Mouse (Mus musculus): ENCODE data around the gene Ppm1l. TPM values are rescaled to one million over a fixed set of nuclear protein-coding genes. Genes with fewer than 3 reads are reported as not detected.

Gene Ppm1l
- polyA plus RNA-seq, 1 experiment from 2014 or later = 24.4 TPM

DNA sequence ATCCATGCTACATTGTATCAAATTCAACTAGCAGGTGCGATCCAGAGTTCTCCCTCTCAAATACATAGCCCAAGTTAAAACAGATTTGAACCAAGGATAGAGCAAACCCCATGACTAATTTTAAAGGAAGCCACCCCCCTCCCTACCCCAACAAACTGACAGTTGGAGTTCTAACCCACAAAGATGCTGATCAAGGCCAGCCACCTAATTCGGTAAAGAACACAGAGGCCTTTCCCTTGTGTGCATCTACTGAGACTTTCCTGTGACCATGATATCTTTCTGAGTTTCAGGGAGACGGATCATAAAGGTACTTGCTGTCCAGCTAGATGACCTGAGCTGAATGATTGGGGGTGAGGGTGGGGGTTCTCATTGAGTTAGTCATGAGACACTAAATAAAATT is 168.7 kb downstream of the Ppm1l start:
- H3K27me3 ChIP-seq (replicated peaks; ENCODE audit: control insufficient read depth, insufficient read depth, low read length) = no peaks in the 10 kb centered on the region
- H3K27ac ChIP-seq (ENCODE audit: low read length) = no peak overlapping the region
- no peak overlapping the region for H3K9ac ChIP-seq (replicated peaks; ENCODE audit: low read depth, low read length)
- peaks cover 24% of the 10 kb centered on the region for H3K4me1 ChIP-seq (replicated peaks; ENCODE audit: control insufficient read depth, insufficient read depth, low read length)
- H3K9me3 ChIP-seq (ENCODE audit: control insufficient read depth, low read length) = no peaks in the 10 kb centered on the region; the same call in 1 of the 2 replicates
- no peak for ATAC-seq
- H3K4me3 ChIP-seq (replicated peaks; ENCODE audit: low read length) = no peak overlapping the region
- no peak overlapping the region for H3K4me2 ChIP-seq (ENCODE audit: low read length)
- 91% methylated on average over 3 of the region's 3 CpGs for WGBS
- H3K36me3 ChIP-seq (ENCODE audit: control insufficient read depth, insufficient read depth) = no peaks in the 10 kb centered on the region

GRCm38 (mm10) chr3:69485756-69486155 is 169.1 kb downstream of the Ppm1l start:
- no peaks in the 10 kb centered on the region for H3K36me3 ChIP-seq (ENCODE audit: control insufficient read depth, insufficient read depth)
- H3K9ac ChIP-seq (replicated peaks; ENCODE audit: low read depth, low read length) = no peak overlapping the region
- H3K4me2 ChIP-seq (ENCODE audit: low read length) = no peak overlapping the region
- no peaks in the 10 kb centered on the region; the same call in 1 of the 2 replicates for H3K9me3 ChIP-seq (ENCODE audit: control insufficient read depth, low read length)
- WGBS = 82% methylated on average over 2 of the region's 2 CpGs
- H3K4me1 ChIP-seq (replicated peaks; ENCODE audit: control insufficient read depth, insufficient read depth, low read length) = peaks cover 21% of the 10 kb centered on the region
- no peak for ATAC-seq
- no peak overlapping the region for H3K4me3 ChIP-seq (replicated peaks; ENCODE audit: low read length)
- H3K27me3 ChIP-seq (replicated peaks; ENCODE audit: control insufficient read depth, insufficient read depth, low read length) = no peaks in the 10 kb centered on the region
- no peak overlapping the region for H3K27ac ChIP-seq (ENCODE audit: low read length)

DNA sequence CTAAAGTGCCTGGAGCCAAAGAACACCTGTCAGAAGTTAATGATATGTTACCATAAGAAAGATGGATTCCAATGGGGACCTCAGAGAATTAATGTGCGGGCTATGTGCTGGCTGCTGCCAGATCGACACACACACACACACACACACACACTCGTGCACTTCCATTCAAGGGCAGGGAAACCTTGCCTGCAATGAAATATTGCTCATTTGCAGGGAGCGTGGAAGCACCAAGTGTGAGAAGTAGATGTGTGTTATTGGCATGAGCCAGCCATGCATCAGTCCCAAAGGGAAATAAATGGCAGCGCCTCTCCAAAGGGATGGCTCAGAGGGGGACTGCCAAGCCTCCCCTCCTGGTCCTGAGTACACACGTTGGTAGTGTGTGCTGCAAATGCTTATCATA is 170.8 kb downstream of the Ppm1l start:
- H3K9ac ChIP-seq (replicated peaks; ENCODE audit: low read depth, low read length) = no peak overlapping the region
- ATAC-seq = no peak
- no peak overlapping the region for H3K4me2 ChIP-seq (ENCODE audit: low read length)
- H3K27me3 ChIP-seq (replicated peaks; ENCODE audit: control insufficient read depth, insufficient read depth, low read length) = no peaks in the 10 kb centered on the region
- H3K36me3 ChIP-seq (ENCODE audit: control insufficient read depth, insufficient read depth) = no peaks in the 10 kb centered on the region
- H3K4me3 ChIP-seq (replicated peaks; ENCODE audit: low read length) = no peak overlapping the region
- 75% methylated on average over 6 of the region's 6 CpGs for WGBS
- no peaks in the 10 kb centered on the region; the same call in 1 of the 2 replicates for H3K9me3 ChIP-seq (ENCODE audit: control insufficient read depth, low read length)
- H3K4me1 ChIP-seq (replicated peaks; ENCODE audit: control insufficient read depth, insufficient read depth, low read length) = peaks cover 21% of the 10 kb centered on the region
- H3K27ac ChIP-seq (ENCODE audit: low read length) = no peak overlapping the region

DNA sequence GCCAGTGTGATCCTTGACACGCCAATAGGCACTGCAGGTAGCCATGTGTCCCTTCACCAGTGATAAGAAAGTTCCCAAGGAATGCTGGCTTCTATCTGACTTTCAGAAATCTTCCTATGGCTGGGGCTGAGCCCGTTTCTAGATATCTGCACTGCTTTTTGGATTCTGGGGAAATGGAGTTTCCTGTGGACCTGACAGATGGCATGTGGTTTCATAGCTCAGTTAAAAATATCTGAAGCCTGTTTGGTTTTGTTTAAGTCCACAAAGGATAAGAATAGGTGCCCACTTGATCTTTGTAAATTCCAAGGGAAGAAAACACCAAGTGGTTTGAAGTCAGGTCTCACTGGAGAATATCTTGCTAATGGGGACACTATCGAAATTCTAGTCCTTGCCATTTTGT is 173.0 kb downstream of the Ppm1l start:
- no peaks in the 10 kb centered on the region for H3K36me3 ChIP-seq (ENCODE audit: control insufficient read depth, insufficient read depth)
- H3K4me3 ChIP-seq (replicated peaks; ENCODE audit: low read length) = no peak overlapping the region
- no peaks in the 10 kb centered on the region; the same call in 1 of the 2 replicates for H3K9me3 ChIP-seq (ENCODE audit: control insufficient read depth, low read length)
- H3K4me2 ChIP-seq (ENCODE audit: low read length) = no peak overlapping the region
- WGBS = 79% methylated on average over 3 of the region's 3 CpGs
- no peak for ATAC-seq
- H3K9ac ChIP-seq (replicated peaks; ENCODE audit: low read depth, low read length) = no peak overlapping the region
- H3K4me1 ChIP-seq (replicated peaks; ENCODE audit: control insufficient read depth, insufficient read depth, low read length) = peaks cover 26% of the 10 kb centered on the region
- H3K27me3 ChIP-seq (replicated peaks; ENCODE audit: control insufficient read depth, insufficient read depth, low read length) = no peaks in the 10 kb centered on the region
- no peak overlapping the region for H3K27ac ChIP-seq (ENCODE audit: low read length)

DNA sequence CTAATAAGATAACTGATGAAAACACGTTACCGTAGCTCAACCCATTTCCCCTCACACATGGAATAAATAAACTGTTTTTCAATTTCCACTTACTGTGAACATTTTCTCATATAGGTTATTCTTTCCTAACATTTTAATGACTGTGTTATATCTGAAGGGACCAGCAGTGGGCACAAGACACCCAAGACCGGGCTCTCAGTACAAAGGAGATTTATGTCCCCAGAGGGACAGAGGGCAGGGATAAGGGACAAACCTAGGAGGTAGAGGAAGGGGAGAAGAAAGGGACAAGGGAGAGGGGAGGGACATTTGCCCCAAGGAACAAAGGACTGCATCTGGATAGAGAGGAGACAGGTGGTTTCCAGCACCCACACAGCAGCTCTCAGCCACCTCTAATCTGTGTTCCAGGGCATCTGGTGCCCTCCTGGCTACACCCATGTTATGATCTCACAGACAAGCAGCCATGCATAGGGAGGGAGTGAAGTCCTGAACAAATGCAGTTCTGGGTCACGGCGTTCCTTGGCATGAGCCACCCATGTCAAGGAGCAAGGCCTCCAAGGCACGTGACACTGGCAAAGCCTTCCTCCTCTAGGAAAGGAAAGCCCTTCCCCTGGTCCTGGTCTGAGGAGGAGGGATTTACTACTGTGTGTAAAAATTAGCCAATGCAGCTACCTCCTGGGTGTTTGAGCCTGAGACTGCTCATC is 174.5 kb downstream of the Ppm1l start:
- Histone ChIP-seq H3K27me3 (replicated peaks; ENCODE audit: control insufficient read depth, insufficient read depth, low read length) (no peaks in the 10 kb centered on the region), H3K27ac (ENCODE audit: low read length) (no peak overlapping the region), H3K9me3 (ENCODE audit: control insufficient read depth, low read length) (no peaks in the 10 kb centered on the region; the same call in 1 of the 2 replicates), H3K36me3 (ENCODE audit: control insufficient read depth, insufficient read depth) (no peaks in the 10 kb centered on the region), H3K9ac (replicated peaks; ENCODE audit: low read depth, low read length) (no peak overlapping the region), H3K4me2 (ENCODE audit: low read length) (no peak overlapping the region), H3K4me1 (replicated peaks; ENCODE audit: control insufficient read depth, insufficient read depth, low read length) (peaks cover 35% of the 10 kb centered on the region), H3K4me3 (replicated peaks; ENCODE audit: low read length) (no peak overlapping the region)
- no peak for ATAC-seq
- WGBS = 84% methylated on average over 6 of the region's 6 CpGs

DNA sequence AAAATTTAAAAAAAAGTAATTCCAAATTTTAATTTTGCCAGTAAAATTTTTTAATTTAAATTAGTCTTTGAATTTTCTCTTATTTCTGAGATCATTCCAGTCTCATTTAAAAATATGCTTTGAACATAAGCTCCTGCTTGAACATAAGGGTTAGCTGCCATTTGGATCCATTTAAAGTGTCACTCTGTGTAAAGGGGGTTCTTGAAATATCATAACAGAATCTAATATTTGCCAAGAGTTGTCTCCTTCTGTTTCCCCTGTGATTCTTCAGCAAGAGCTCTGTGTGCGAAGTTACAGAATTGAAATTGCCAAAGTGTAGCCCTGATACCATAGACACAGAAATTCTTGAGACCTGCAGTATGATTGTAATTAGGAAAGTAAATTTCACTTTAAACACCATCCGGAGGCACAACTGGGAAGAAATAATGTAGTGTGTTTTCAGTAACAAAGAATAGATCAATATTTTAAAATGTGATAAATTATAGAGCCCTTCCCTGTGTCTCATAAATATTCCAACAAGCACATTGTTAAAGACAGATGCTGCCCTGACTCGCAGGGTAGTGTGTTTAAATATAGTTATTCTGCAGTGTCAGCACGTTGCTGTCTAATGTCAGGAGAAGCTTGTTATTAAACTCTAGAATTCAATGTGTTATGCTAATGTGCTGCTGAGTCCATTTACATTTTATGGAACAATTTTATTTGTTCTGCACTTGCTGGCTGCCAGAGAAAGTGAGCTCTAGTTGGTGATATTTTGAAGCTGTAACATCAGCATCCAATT is 177.8 kb downstream of the Ppm1l start:
- peak; percentile 81 for ATAC-seq
- Histone ChIP-seq H3K9me3 (ENCODE audit: control insufficient read depth, low read length) (no peaks in the 10 kb centered on the region), H3K27ac (ENCODE audit: low read length) (peak overlapping the region; percentile 70), H3K4me2 (ENCODE audit: low read length) (no peak overlapping the region), H3K4me1 (replicated peaks; ENCODE audit: control insufficient read depth, insufficient read depth, low read length) (peaks cover 27% of the 10 kb centered on the region), H3K9ac (replicated peaks; ENCODE audit: low read depth, low read length) (no peak overlapping the region), H3K36me3 (ENCODE audit: control insufficient read depth, insufficient read depth) (no peaks in the 10 kb centered on the region), H3K4me3 (replicated peaks; ENCODE audit: low read length) (no peak overlapping the region), H3K27me3 (replicated peaks; ENCODE audit: control insufficient read depth, insufficient read depth, low read length) (no peaks in the 10 kb centered on the region)
- 29% methylated on average over 4 of the region's 4 CpGs for WGBS

DNA sequence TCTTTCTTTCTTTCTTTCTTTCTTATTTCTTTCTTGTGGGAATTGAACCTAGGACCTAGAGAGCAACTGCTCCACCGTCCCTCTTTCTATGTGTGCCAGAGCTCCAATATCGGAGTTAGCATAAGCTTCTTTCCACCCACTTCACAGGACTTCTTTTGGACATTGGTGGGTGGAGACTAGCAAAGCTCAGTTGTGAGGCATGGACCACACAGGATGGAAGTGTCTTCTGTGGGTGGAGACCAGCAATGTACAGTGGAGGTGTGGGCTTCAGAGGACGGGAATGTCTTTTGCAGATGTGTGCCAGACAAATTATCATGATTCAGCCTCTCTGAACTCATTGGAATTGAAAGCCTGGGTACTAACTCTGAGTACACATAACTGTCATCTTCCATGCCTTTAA is 180.5 kb downstream of the Ppm1l start:
- H3K9me3 ChIP-seq (ENCODE audit: control insufficient read depth, low read length) = no peaks in the 10 kb centered on the region
- H3K4me3 ChIP-seq (replicated peaks; ENCODE audit: low read length) = no peak overlapping the region
- H3K27me3 ChIP-seq (replicated peaks; ENCODE audit: control insufficient read depth, insufficient read depth, low read length) = no peaks in the 10 kb centered on the region
- no peaks in the 10 kb centered on the region for H3K36me3 ChIP-seq (ENCODE audit: control insufficient read depth, insufficient read depth)
- no peak overlapping the region for H3K9ac ChIP-seq (replicated peaks; ENCODE audit: low read depth, low read length)
- WGBS = 90% methylated on average over 3 of the region's 3 CpGs
- H3K27ac ChIP-seq (ENCODE audit: low read length) = no peak overlapping the region
- peaks cover 31% of the 10 kb centered on the region for H3K4me1 ChIP-seq (replicated peaks; ENCODE audit: control insufficient read depth, insufficient read depth, low read length)
- ATAC-seq = no peak
- H3K4me2 ChIP-seq (ENCODE audit: low read length) = no peak overlapping the region

GRCm38 (mm10) chr3:69502009-69502408 is 185.3 kb downstream of the Ppm1l start:
- Histone ChIP-seq H3K9me3 (ENCODE audit: control insufficient read depth, low read length) (no peaks in the 10 kb centered on the region), H3K4me1 (replicated peaks; ENCODE audit: control insufficient read depth, insufficient read depth, low read length) (peaks cover 14% of the 10 kb centered on the region), H3K4me3 (replicated peaks; ENCODE audit: low read length) (no peak overlapping the region), H3K9ac (replicated peaks; ENCODE audit: low read depth, low read length) (no peak overlapping the region), H3K27me3 (replicated peaks; ENCODE audit: control insufficient read depth, insufficient read depth, low read length) (no peaks in the 10 kb centered on the region), H3K36me3 (ENCODE audit: control insufficient read depth, insufficient read depth) (no peaks in the 10 kb centered on the region), H3K27ac (ENCODE audit: low read length) (peak overlapping the region; percentile 60), H3K4me2 (ENCODE audit: low read length) (no peak overlapping the region)
- 18% methylated on average over 6 of the region's 6 CpGs for WGBS
- ATAC-seq = peak; percentile 46

GRCm38 (mm10) chr3:69502527-69502926 is 185.9 kb downstream of the Ppm1l start:
- no peak overlapping the region for H3K4me2 ChIP-seq (ENCODE audit: low read length)
- H3K27ac ChIP-seq (ENCODE audit: low read length) = no peak overlapping the region; the same call in 1 of the 2 replicates
- peaks cover 14% of the 10 kb centered on the region for H3K4me1 ChIP-seq (replicated peaks; ENCODE audit: control insufficient read depth, insufficient read depth, low read length)
- H3K9me3 ChIP-seq (ENCODE audit: control insufficient read depth, low read length) = no peaks in the 10 kb centered on the region
- H3K36me3 ChIP-seq (ENCODE audit: control insufficient read depth, insufficient read depth) = no peaks in the 10 kb centered on the region
- ATAC-seq = peak; percentile 52
- H3K4me3 ChIP-seq (replicated peaks; ENCODE audit: low read length) = no peak overlapping the region
- H3K9ac ChIP-seq (replicated peaks; ENCODE audit: low read depth, low read length) = no peak overlapping the region
- WGBS = 39% methylated on average over 4 of the region's 4 CpGs
- H3K27me3 ChIP-seq (replicated peaks; ENCODE audit: control insufficient read depth, insufficient read depth, low read length) = no peaks in the 10 kb centered on the region
